Mouse (Mus musculus): ENCODE data around the gene Zfp110.
A peak's percentile ranks its signal among the peaks of the same experiment; 100 is the strongest.
"Not testable (repeated sequence)": the region's sequence is repeated elsewhere in the genome, so short reads cannot be mapped to it uniquely, and the experiment has no call there.

The Zfp110 gene

DNA sequence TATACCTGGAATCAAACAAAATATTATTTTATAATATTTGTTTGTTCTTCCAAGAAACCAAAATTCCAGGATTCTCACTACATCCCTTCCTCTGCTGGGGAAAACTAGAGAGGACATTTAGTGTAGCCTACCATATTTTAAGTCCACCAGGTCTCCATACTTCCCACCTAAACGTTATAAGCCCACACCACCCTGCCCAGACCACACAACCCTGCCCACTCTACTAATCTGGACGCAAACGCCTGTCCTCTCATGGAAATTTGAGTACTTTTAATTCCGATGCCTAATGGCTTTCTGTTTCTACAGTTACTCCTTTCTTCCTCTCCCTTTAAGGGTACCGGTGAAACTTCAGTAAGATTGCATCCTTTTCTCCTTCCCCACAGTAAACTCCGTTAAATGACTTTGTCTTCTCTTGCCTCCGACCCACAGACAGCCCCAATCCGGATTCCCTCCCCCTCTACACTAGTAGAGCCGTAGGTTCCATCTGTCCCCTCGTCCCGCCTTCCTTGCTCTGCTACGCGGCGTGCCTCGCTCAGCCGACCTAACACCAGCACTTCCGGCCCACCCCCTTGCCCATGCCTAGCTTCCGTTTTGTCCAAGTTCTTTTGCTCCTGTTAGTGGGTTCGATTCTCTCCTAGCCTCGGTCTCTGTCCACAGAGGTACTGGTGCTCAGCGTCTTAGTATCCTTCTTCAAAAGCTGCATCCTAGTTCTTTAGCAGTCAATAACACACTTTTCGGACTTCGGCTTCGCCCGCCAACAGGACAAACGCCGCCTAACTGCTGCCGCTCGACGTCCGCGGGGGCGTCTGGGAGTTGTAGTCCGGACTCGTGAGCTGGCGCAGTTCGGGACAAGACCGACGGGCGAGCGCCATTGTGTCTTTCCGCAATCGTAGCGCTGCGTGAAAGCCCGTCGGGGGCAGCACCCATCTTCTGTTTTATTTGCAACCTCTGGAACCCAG, at the start of gene Zfp110:
Zfp110 (plus strand) TSS at position 600 of the 959 bp plus-strand sequence.
- peak; percentile 79 for DNase-seq (ENCODE audit: low read depth, low spot score)

DNA sequence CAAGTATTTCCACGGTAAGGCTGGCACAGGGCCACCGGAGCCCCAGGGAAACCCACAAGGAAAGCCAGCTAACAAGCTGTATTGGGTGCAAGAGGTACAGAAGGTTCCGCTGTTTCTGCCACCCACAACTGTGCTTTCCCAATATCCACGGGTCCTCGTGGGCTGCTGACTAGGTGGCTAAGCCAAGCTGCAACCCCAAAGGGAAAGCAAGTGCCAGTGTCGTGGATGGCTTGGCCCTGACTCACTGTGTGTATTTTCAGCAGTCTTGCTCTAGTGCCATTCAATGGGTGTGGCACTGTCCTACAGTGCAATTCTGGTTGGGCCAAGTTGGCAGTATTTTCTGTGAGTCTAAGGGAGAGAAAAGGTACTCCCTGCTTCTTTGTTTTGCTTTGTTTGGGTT, 47.2 kb upstream of the Zfp110 start:
- no peak for DNase-seq (ENCODE audit: low read depth, low spot score)

- no peak for DNase-seq (ENCODE audit: low read depth, low spot score)
These were observed 46.5 kb upstream of the Zfp110 start for GRCm38 (mm10) chr7:12788025-12788424.

DNA sequence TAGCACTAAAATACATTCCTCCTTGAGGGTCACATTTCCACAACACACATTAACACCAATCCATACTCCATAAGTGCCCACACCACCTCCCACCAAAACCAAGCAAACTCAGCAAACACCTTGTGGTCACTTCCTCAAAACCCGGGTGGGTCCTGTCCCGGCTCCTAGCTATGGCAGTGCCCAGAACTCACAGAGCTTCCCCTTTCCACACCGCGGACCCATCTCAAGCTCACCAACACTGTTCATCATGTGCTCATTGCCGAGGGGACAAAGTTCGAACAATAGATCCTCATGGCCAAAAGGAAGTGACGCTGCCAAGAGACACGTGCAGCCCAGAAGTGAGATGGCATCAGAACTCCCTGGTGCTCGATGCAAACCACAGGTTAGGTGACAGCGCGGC, 41.9 kb upstream of the Zfp110 start:
- DNase-seq (ENCODE audit: low read depth, low spot score), result not testable (repeated sequence)

- no peak for DNase-seq (ENCODE audit: low read depth, low spot score)
These were observed 36.6 kb upstream of the Zfp110 start for GRCm38 (mm10) chr7:12797971-12798370.

GRCm38 (mm10) chr7:12799554-12799953, 35.0 kb upstream of the Zfp110 start:
- DNase-seq (ENCODE audit: low read depth, low spot score), result no peak

GRCm38 (mm10) chr7:12802866-12803726, 31.5 kb upstream of the Zfp110 start, which contains the start of gene Zscan18:
TSS of gene Zscan18 (minus strand) at chr7:12803635.
- DNase-seq (ENCODE audit: low read depth, low spot score), result peak; percentile 56

GRCm38 (mm10) chr7:12803727-12804071, 30.9 kb upstream of the Zfp110 start:
- DNase-seq (ENCODE audit: low read depth, low spot score), result no peak

DNA sequence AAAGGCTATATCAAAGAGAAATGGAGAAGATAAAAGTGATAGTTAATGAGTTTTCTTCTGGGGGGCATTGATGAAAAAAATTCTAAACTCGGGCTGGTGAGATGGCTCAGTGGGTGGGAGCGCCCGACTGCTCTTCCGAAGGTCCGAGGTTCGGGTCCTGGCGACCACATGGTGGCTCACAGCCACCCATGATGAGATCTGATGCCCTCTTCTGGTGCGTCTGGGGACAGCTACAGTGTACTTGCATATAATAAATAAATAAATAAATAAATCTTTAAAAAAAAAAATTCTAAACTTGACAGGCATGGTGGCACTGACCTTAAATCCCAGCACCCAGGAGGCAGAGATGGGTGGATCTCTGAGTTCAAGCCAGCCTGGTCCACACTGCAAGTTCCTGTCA, 19.0 kb upstream of the Zfp110 start:
- no peak for DNase-seq (ENCODE audit: low read depth, low spot score)

DNA sequence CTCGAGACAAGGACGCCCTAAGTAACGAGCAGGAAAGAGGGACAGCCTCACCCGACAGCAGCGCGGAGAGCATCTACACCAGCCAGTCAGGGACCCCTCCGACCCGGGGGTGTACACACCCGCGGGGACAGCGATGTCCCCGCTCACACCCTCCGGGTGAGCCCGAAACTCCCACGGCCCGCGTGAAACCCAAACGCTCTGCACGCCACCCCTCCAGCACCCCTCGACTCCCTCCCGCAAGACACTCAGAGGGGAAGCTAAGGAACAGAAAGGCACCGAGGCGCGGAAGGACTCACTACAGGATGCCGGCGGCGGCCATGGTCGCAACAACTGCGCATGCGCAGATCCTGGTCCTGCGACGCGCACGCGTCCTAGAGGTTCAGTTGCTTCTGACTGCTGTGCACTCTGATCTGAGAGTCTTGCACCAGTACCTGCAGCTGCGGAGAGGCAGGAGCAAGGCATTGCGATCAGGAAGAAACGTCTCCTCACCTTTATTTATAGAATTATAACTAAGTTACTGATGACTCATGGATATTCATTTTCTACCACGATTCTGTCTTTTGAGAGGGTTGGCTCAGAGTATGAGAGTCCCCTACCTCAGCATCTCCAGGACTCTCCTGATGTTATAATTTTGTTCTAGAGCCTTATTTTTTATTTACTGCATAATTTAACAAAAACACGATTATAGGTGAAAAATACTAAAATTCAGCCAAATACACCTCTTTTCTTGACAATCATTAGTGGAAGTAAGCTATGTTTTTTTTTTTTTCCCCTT, 15.9 kb upstream of the Zfp110 start, which contains the start of gene Zfp329:
Zfp329 (minus strand) TSS at position 338 of the 775 bp plus-strand sequence.
- peak; percentile 85 for DNase-seq (ENCODE audit: low read depth, low spot score)

GRCm38 (mm10) chr7:12835193-12835671, 671 bp downstream of the Zfp110 start:
- no peak for DNase-seq (ENCODE audit: low read depth, low spot score)

DNA sequence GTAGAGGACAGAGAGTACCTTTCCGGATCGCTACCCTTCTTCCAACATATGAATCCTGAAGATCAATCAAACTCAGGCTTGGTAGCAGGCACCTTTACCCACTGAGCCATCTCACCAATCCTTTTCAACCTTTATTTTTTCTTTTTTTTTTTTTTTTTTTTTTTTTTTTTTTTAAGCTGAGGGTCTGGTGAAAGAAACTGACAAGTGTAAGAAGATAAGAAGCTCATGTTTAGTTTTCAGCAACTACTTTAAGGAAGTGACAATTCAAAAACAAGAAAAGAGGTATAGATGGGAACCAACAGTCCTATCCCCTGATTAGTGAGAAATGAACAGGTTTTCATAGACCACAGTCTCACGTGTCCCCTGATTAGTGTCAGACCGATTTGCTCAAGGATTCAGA, 1.2 kb downstream of the Zfp110 start:
- no peak for DNase-seq (ENCODE audit: low read depth, low spot score)

DNA sequence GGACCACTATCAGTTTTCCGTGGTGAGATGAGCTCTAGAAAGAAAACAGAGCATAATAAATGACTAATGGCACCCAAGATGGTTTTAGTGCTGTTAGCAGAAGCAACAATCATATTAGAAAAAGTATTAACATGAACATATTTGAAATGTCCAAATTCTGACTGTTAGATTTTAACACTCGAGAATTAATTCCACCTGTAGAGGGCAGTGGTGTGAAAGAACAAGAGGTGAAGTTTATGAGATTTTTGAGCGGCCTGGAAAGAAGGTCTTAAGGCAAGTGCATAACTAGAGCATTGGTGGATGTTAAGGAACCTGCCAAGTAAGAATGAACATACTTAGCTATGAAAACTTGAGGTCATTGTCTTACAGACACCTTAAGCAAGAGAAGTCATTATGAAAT, 39.7 kb downstream of the Zfp110 start:
- no peak for DNase-seq (ENCODE audit: low read depth, low spot score)

DNA sequence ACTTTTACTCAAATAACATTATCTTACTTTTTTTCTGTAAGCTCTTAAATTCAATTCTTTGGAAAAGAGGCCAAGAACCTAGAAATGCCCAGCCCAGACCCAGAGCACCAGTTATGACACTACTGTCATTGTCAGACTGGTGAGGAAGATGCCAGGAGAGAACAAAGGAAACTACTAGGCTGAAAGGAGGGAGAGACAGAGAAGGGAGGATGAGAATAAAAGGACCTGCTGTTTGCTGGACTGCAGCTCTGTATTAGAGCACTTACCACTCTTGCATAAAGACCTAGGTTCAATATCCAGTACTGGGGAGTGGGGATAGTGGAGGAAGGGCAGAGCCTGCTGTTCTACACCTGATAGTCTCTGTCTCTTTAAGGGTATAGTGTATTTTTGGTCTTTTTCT, 45.5 kb downstream of the Zfp110 start:
- DNase-seq (ENCODE audit: low read depth, low spot score), result no peak

GRCm38 (mm10) chr7:12880497-12880896, 45.9 kb downstream of the Zfp110 start:
- not testable (repeated sequence) for DNase-seq (ENCODE audit: low read depth, low spot score)

DNA sequence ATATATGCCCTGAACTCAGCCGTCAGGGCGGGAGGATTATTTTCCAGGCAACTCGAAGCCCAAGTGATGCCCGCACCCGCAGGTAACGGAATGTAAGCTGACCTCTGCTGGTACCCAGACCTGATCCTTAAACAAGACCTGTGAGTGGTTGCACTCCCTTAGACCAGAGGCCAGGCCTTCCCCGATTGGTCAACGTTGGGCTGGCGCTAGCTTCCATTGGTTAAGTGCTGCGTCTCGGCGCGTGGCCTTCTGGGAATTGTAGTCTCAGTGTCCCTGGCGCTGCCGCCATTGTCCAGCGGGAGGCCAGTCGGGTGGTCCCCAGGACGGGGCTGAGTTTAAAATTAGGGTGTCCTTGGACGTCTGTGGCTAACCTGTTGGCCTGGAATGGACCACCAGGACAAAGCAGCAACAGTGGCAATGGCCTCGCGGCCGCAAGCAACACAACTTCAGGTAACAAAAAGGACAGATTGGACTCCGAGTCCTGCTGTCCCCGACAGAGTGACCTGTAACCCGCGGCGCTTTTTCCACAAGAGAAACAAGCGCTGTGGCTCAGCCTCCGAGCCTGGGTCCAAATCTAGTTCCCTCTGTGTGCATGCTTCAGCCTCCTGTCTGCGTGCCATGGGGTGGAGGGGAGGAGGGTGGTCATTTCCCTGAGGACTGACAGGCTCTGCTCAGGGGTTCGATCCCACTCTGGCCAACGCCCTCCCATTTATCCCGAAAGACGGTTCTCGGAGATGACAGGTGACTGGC, 46.5 kb downstream of the Zfp110 start, which contains the start of gene Zfp128:
Zfp128 (plus strand) TSS at position 267 of the 750 bp plus-strand sequence.
- DNase-seq (ENCODE audit: low read depth, low spot score), result peak; percentile 71

DNA sequence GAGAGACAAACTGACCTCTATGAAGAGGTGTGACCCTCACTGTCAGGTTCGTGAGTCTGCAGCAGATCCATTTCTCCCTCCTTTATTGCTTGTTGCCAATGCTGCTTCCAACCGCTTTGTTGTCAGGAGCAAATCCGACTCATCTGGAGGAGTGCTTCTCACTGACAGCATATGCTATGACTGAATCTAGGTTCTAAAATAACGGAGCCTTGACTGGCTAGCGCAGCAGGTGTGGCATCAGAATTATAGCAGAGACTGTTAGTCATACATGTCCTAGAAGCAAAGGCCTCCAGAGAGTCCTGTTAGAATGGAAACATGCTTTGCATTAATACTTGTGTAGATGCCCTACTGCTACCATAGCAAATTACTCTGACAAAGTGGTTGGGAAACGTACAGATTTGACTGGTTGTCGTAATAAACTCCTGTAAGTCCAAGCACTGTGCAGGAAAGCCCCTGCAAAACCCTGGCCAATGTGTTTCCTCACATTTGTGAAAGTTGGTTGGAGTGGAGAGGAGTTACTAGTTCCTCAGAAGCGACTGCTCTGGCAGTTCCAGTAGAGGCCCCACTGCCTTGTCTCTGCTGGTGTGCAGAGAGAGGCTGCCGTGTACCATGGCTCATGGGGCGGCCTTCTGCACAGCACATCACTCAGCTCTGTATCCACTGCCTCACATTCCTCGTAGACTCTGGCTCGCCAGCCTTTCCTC, 52.2 kb downstream of the Zfp110 start:
- no peak for DNase-seq (ENCODE audit: low read depth, low spot score)

- no peak for DNase-seq (ENCODE audit: low read depth, low spot score)
These were observed 53.0 kb downstream of the Zfp110 start for GRCm38 (mm10) chr7:12887585-12887984.

GRCm38 (mm10) chr7:12890928-12891327, 56.4 kb downstream of the Zfp110 start:
- DNase-seq (ENCODE audit: low read depth, low spot score), result no peak

DNA sequence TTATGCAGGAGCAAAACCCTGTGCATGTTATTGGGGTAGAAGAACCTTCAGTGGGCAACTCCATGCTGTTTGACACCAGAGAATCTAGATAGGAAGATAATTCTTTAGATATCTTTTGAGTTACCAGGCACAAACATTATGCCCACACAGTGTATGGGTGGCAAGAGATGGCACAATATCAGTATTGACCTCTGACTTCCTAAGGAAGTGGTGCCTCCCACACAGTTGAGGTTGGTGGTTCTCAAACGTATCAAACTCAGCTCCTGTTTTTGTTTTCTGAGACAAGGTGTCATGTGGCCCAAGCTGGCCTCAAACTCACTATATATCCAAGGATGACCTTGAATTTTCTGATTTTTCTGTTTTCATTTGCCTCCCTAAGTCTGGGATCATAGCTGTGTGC, 56.8 kb downstream of the Zfp110 start:
- no peak for DNase-seq (ENCODE audit: low read depth, low spot score)
